Mouse (Mus musculus) central nervous system, embryonic 18 days (tissue): ENCODE measurements around the gene Sirpb1a. TPM values are rescaled to one million over a fixed set of nuclear protein-coding genes. Genes with fewer than 3 reads are reported as not detected.

Experiments
- polyA plus RNA-seq: library from polyadenylated mRNA; depleted of rRNA; stranded (reverse); fragments of >200 nt; gene quantifications from 2 replicates; pipeline ENCODE4 v1.2.3, GENCODE M21; 2012; rRNA removed

Sirpb1a gene
- not detected in 2 replicates for polyA plus RNA-seq

DNA sequence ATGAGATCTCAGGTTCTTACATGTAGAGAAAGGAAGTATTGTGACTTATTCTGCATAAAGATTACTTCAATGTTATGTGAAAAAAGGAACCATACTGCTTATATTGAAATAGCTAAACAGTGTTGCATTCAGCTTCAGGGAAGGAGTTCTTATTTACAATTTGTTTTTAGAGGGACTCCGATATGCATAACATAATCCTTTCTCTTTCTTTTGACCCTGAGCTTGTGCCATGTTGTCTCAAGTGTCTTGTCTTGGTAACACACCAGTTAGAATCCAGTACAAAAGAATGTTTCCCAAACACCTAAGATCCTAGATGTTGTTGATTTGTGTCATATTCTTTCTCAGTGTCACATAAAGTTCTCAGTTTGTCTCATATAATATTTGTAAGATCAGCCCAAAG, at the start of gene Sirpb1a:
Sirpb1a (minus strand) TSS at position 74 of the 400 bp plus-strand sequence.

DNA sequence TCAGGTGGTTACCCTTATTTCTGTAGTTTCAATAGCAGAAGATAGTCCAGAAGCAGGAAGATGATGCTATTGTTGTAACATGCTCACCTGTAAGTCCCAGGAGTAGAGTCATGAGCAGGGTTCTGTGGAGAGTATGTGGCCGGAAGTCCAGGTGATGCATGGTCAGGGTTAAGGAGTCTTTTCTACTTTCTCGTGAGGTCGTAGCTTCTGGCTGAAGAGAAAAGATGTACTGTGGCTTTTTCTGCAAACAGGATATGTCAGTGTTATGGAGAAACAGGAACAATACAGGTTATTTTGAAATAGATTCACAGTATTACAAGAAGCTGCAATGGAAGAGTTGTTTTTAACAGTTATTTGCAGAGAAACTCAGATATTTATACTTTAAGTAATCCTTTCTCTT, 94.3 kb downstream of the Sirpb1a start, which contains the start of gene Gm9733:
Gm9733 (minus strand) TSS at position 240 of the 400 bp plus-strand sequence.

Other genes with a start within 250 kb of the Sirpb1a start
- not detected in 2 replicates for gene Gm9733, start 94.2 kb downstream of the Sirpb1a start, polyA plus RNA-seq
- 0.03 TPM in 1 of 2 replicates, not detected in the other for gene Sirpb1b, start 148.5 kb upstream of the Sirpb1a start, polyA plus RNA-seq